Mouse (Mus musculus): ENCODE results near the gene Atf5. TPM values are rescaled to one million over a fixed set of nuclear protein-coding genes. Genes with fewer than 3 reads are reported as not detected.

Gene Atf5
- polyA plus RNA-seq, 1 experiment, result 21.6 TPM

DNA sequence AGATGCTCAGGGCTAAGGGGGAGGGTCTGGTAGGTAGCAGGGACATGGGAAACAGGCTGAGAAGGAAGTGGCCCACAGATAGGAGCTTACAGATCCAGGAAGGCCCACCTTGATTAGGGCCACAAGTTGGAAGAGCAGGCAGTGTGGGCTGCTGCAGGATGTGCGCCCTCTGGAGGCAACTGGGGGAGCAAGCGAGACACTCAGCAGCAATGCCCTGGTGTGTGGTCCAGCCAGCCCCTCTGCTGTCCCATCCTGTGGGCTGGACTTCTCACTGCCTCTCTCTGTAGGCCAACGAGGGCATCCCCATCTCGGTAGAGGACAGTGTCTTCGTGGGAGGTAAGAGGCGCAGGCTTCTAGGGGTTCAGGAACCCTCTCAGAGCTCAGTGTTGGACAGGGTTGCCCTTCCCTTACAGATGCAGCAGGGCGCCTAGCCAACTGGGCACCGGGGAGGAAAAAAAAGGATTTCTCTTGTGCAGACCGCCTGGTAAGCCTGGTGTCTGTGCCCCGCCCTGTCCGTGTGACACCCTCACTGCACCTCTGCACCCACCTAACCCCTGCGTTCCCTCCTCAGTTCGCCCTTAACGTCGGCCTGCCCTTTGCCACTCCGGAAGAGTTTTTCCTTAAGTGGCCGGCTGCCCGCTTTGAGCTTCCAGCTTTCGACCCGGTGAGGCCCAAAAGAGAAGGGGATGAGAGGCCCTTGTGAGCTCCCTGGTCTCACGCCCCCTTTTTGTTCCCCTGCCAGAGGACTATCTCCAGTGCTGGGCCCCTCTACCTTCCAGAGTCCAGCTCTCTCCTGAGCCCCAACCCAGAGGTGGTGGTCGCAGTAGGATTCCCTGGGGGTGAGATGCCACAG, 44.3 kb upstream of the Atf5 start:
- TF ChIP-seq CTCF (IDR thresholded peaks at IDR 0.05; ENCODE audit: control insufficient read depth, insufficient read depth, insufficient replicate concordance, low read depth, low read length), result peak; percentile 82
- no peak for TF ChIP-seq POLR2A (IDR thresholded peaks at IDR 0.05; ENCODE audit: control insufficient read depth, low read depth, low read length)
- Histone ChIP-seq H3K4me3 (ENCODE audit: control insufficient read depth, low read depth, low read length) (no peak overlapping the region), H3K27me3 (ENCODE audit: control insufficient read depth, insufficient read depth, low read length) (no peaks in the 10 kb centered on the region), H3K36me3 (ENCODE audit: control insufficient read depth, insufficient read depth, low read length) (no peaks in the 10 kb centered on the region), H3K4me1 (ENCODE audit: control insufficient read depth, insufficient read depth, low read length) (peaks cover 29% of the 10 kb centered on the region), H3K27ac (ENCODE audit: control insufficient read depth, insufficient read depth, low read depth, low read length) (peak overlapping the region; percentile 27; the same call in 1 of the 2 replicates)

DNA sequence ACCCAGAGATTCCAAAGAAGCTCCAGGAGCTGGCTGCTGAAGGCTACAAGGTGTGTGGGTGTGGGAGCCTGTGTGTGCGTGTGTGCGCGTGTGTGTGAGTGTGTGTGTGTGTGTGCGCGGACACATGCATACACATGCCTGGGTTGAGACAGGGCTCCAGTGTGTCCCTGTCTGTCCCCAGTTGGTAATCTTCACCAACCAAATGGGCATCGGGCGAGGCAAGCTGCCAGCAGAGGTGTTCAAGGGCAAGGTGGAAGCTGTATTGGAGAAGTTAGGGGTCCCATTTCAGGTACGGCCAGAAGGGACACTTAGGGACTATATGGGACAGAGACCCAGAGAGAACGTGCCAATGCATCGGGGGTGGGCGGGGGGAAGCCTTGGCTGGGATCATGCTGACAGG, 43.4 kb upstream of the Atf5 start:
- no peaks in the 10 kb centered on the region for H3K27me3 ChIP-seq (ENCODE audit: control insufficient read depth, insufficient read depth, low read length)
- H3K4me3 ChIP-seq (ENCODE audit: control insufficient read depth, low read depth, low read length), result no peak overlapping the region
- H3K4me1 ChIP-seq (ENCODE audit: control insufficient read depth, insufficient read depth, low read length), result peaks cover 31% of the 10 kb centered on the region
- no peak for TF ChIP-seq CTCF (IDR thresholded peaks at IDR 0.05; ENCODE audit: control insufficient read depth, insufficient read depth, insufficient replicate concordance, low read depth, low read length)
- no peak for TF ChIP-seq POLR2A (IDR thresholded peaks at IDR 0.05; ENCODE audit: control insufficient read depth, low read depth, low read length)
- H3K27ac ChIP-seq (ENCODE audit: control insufficient read depth, insufficient read depth, low read depth, low read length), result no peak overlapping the region
- H3K36me3 ChIP-seq (ENCODE audit: control insufficient read depth, insufficient read depth, low read length), result no peaks in the 10 kb centered on the region

- Histone ChIP-seq H3K27me3 (ENCODE audit: control insufficient read depth, insufficient read depth, low read length) (no peaks in the 10 kb centered on the region), H3K36me3 (ENCODE audit: control insufficient read depth, insufficient read depth, low read length) (no peaks in the 10 kb centered on the region), H3K27ac (ENCODE audit: control insufficient read depth, insufficient read depth, low read depth, low read length) (no peak overlapping the region), H3K4me1 (ENCODE audit: control insufficient read depth, insufficient read depth, low read length) (peaks cover 40% of the 10 kb centered on the region), H3K4me3 (ENCODE audit: control insufficient read depth, low read depth, low read length) (peak overlapping the region; percentile 31)
- TF ChIP-seq CTCF (IDR thresholded peaks at IDR 0.05; ENCODE audit: control insufficient read depth, insufficient read depth, insufficient replicate concordance, low read depth, low read length) (no peak), POLR2A (IDR thresholded peaks at IDR 0.05; ENCODE audit: control insufficient read depth, low read depth, low read length) (no peak)
Measured at GRCm38 (mm10) chr7:44857905-44858304, 41.4 kb upstream of the Atf5 start.

GRCm38 (mm10) chr7:44857042-44857552, 40.6 kb upstream of the Atf5 start, which contains the start of gene Pnkp:
TSS of gene Pnkp (plus strand) at chr7:44857139.
- no peaks in the 10 kb centered on the region for H3K36me3 ChIP-seq (ENCODE audit: control insufficient read depth, insufficient read depth, low read length)
- TF ChIP-seq POLR2A (IDR thresholded peaks at IDR 0.05; ENCODE audit: control insufficient read depth, low read depth, low read length), result peak; percentile 57
- no peak for TF ChIP-seq CTCF (IDR thresholded peaks at IDR 0.05; ENCODE audit: control insufficient read depth, insufficient read depth, insufficient replicate concordance, low read depth, low read length)
- H3K4me1 ChIP-seq (ENCODE audit: control insufficient read depth, insufficient read depth, low read length), result peaks cover 45% of the 10 kb centered on the region

GRCm38 (mm10) chr7:44856265-44856916, 39.9 kb upstream of the Atf5 start:
- no peak overlapping the region for H3K27ac ChIP-seq (ENCODE audit: control insufficient read depth, insufficient read depth, low read depth, low read length)
- no peaks in the 10 kb centered on the region for H3K27me3 ChIP-seq (ENCODE audit: control insufficient read depth, insufficient read depth, low read length)
- H3K4me3 ChIP-seq (ENCODE audit: control insufficient read depth, low read depth, low read length), result peak overlapping the region; percentile 95; the same call in 1 of the 2 replicates
- H3K36me3 ChIP-seq (ENCODE audit: control insufficient read depth, insufficient read depth, low read length), result no peaks in the 10 kb centered on the region
- TF ChIP-seq POLR2A (IDR thresholded peaks at IDR 0.05; ENCODE audit: control insufficient read depth, low read depth, low read length) (no peak), CTCF (IDR thresholded peaks at IDR 0.05; ENCODE audit: control insufficient read depth, insufficient read depth, insufficient replicate concordance, low read depth, low read length) (no peak)
- peaks cover 45% of the 10 kb centered on the region for H3K4me1 ChIP-seq (ENCODE audit: control insufficient read depth, insufficient read depth, low read length)

More at GRCm38 (mm10) chr7:44857042-44857552, 40.6 kb upstream of the Atf5 start, which contains the start of gene Pnkp:
- Histone ChIP-seq H3K27me3 (ENCODE audit: control insufficient read depth, insufficient read depth, low read length) (no peaks in the 10 kb centered on the region), H3K27ac (ENCODE audit: control insufficient read depth, insufficient read depth, low read depth, low read length) (peak within 1 kb of the TSS; percentile 89), H3K4me3 (ENCODE audit: control insufficient read depth, low read depth, low read length) (peak within 1 kb of the TSS; percentile 95)

GRCm38 (mm10) chr7:44855036-44855435, 38.6 kb upstream of the Atf5 start:
- H3K4me1 ChIP-seq (ENCODE audit: control insufficient read depth, insufficient read depth, low read length), result peaks cover 54% of the 10 kb centered on the region
- peak overlapping the region; percentile 89 for H3K27ac ChIP-seq (ENCODE audit: control insufficient read depth, insufficient read depth, low read depth, low read length)
- H3K4me3 ChIP-seq (ENCODE audit: control insufficient read depth, low read depth, low read length), result peak overlapping the region; percentile 92
- H3K36me3 ChIP-seq (ENCODE audit: control insufficient read depth, insufficient read depth, low read length), result no peaks in the 10 kb centered on the region
- no peaks in the 10 kb centered on the region for H3K27me3 ChIP-seq (ENCODE audit: control insufficient read depth, insufficient read depth, low read length)
- TF ChIP-seq POLR2A (IDR thresholded peaks at IDR 0.05; ENCODE audit: control insufficient read depth, low read depth, low read length) (no peak), CTCF (IDR thresholded peaks at IDR 0.05; ENCODE audit: control insufficient read depth, insufficient read depth, insufficient replicate concordance, low read depth, low read length) (no peak)
